Comparison of ENCODE assay signal across 21 mouse cellular contexts in genomic region chr3:87266581-87266980, GRCm38 (mm10). TPM values are rescaled to one million over a fixed set of nuclear protein-coding genes. Genes with fewer than 3 reads are reported as not detected.
DNase-seq lines count a peak whose midpoint lies in the region; ATAC-seq and TF ChIP-seq lines count a peak whose summit lies in the region.
"Had no signal": no experiment of that assay in that cellular context is flagged by ENCODE, and none has a peak within 500 bp of the region (broad histone marks: within the 10 kb centered on the region; RNA-seq: fewer than 3 reads in every experiment).

No protein-coding gene starts in this region.

- no peak for ATAC-seq in lung, postnatal 0 days
- peak; percentile 81 for ATAC-seq in granulocyte monocyte progenitor cell, adult 5-6 weeks (replicated peaks; ENCODE audit: poor library complexity, severe bottlenecking)
- peak; percentile 73 for ATAC-seq in megakaryocyte progenitor cell, adult 5-6 weeks (replicated peaks; ENCODE audit: poor library complexity)
- ATAC-seq: forebrain, embryonic 16.5 days had no signal

- H3K9ac ChIP-seq in lung, postnatal 0 days (replicated peaks; ENCODE audit: low read depth), result no peak overlapping the region
- H3K9ac ChIP-seq: embryonic facial prominence, embryonic 12.5 days; heart, embryonic 15.5 days; hindbrain, embryonic 15.5 days had no signal

- no peak for TF ChIP-seq EP300 in lung, postnatal 0 days (IDR thresholded peaks at IDR 0.05)

- H3K4me1 ChIP-seq in lung, postnatal 0 days (ENCODE audit: insufficient read depth, low read depth, low read length), result no peaks in the 10 kb centered on the region
- H3K4me1 ChIP-seq in lung, adult 2 months (ENCODE audit: control insufficient read depth, insufficient read depth, low read length), result no peaks in the 10 kb centered on the region
- H3K4me1 ChIP-seq: embryonic facial prominence, embryonic 12.5 days; hindbrain, embryonic 15.5 days had no signal

- H3K9me3 ChIP-seq in lung, postnatal 0 days (ENCODE audit: low read length), result no peaks in the 10 kb centered on the region
- H3K9me3 ChIP-seq: embryonic facial prominence, embryonic 12.5 days; heart, embryonic 15.5 days; hindbrain, embryonic 15.5 days had no signal

- H3K36me3 ChIP-seq in lung, postnatal 0 days (ENCODE audit: insufficient read depth, low read length), result no peaks in the 10 kb centered on the region
- H3K36me3 ChIP-seq: embryonic facial prominence, embryonic 12.5 days; heart, embryonic 15.5 days; hindbrain, embryonic 15.5 days had no signal

- no peak overlapping the region for H3K4me3 ChIP-seq in lung, postnatal 0 days (ENCODE audit: low read depth, low read length)
- no peak overlapping the region for H3K4me3 ChIP-seq in lung, adult 2 months (replicated peaks; ENCODE audit: extremely low read depth, low read depth, low read length)
- H3K4me3 ChIP-seq: embryonic facial prominence, embryonic 12.5 days; heart, adult 2 months; heart, embryonic 15.5 days; hindbrain, embryonic 15.5 days had no signal

- TF ChIP-seq CTCF in lung, postnatal 0 days (IDR thresholded peaks at IDR 0.05), result no peak
- no peak for TF ChIP-seq CTCF in lung, adult 2 months (IDR thresholded peaks at IDR 0.05; ENCODE audit: insufficient read depth, low read length)

- intact Hi-C loops in left cerebral cortex, postnatal 4 days (cut with DNase I), result no loop called here

- 65% methylated on average over 5 of the region's 5 CpGs for WGBS in lung, postnatal 0 days
- WGBS in lung, adult 2 months, result 50% methylated on average over 5 of the region's 5 CpGs

- no peaks in the 10 kb centered on the region for H3K27me3 ChIP-seq in lung, postnatal 0 days (replicated peaks; ENCODE audit: insufficient read depth, low read length)
- H3K27me3 ChIP-seq: embryonic facial prominence, embryonic 12.5 days; heart, embryonic 15.5 days; hindbrain, embryonic 15.5 days had no signal

- no peak overlapping the region for H3K4me2 ChIP-seq in lung, postnatal 0 days (replicated peaks; ENCODE audit: low read depth, low read length)
- H3K4me2 ChIP-seq: embryonic facial prominence, embryonic 12.5 days; heart, embryonic 11.5 days; heart, embryonic 15.5 days; hindbrain, embryonic 15.5 days had no signal

- no peak overlapping the region for H3K27ac ChIP-seq in lung, postnatal 0 days (ENCODE audit: low read length)
- H3K27ac ChIP-seq: embryonic facial prominence, embryonic 12.5 days; heart, adult 2 months; heart, embryonic 15.5 days; hindbrain, embryonic 15.5 days had no signal

- peak; percentile 11 for DNase-seq in lung, postnatal 0 days (ENCODE audit: low spot score)
- no peak for DNase-seq in lung, adult 2 months
- peak; percentile 13 for DNase-seq in CD4-positive helper T cell, adult 2 months (ENCODE audit: low read depth, low spot score)
- DNase-seq in left cerebral cortex, postnatal 4 days, result no peak
- DNase-seq in kidney, adult 11 months, result no peak
- DNase-seq: adrenal gland, adult 8-10 months; adrenal gland, postnatal 36 days; cerebellum, adult 11 months; cerebellum, adult 8-10 months; cerebellum, postnatal 14 days; gastrocnemius, postnatal 10 days; heart, adult 2 months; heart, postnatal 36 days had no signal

- TF ChIP-seq POLR2A in lung, adult 2 months (IDR thresholded peaks at IDR 0.05; ENCODE audit: borderline replicate concordance, extremely low read depth, low read depth, low read length), result no peak

RNA-seq across cellular contexts. Expression of gene Fcrls, which starts 3.0 kb away (rescaled TPM):
- 7.6 and 9.0 TPM in 2 replicates for polyA plus RNA-seq in lung, postnatal 0 days (2015; fragmentation: Nextera tagmentation; extraction: Ambion mirVana)
- polyA plus RNA-seq in lung, adult 2 months (2012; rRNA removed), result 4.3 and 5.3 TPM in 2 replicates
- not detected in 2 replicates for total RNA-seq in granulocyte monocyte progenitor cell, adult 5-6 weeks (2014; fragmentation: Nextera tagmentation)
- 1.8 TPM in 1 of 2 replicates, not detected in the other for total RNA-seq in granulocyte monocyte progenitor cell, adult 5-6 weeks (2017)
- total RNA-seq in megakaryocyte progenitor cell, adult 5-6 weeks (2015), result not detected in 2 replicates
- 0.67 TPM in 1 of 2 replicates, not detected in the other for total RNA-seq in megakaryocyte progenitor cell, adult 5-6 weeks (2017)
- 10 to 100 TPM; 13.7 to 14.4 TPM for total RNA-seq in left cerebral cortex, postnatal 4 days (2021)
- total RNA-seq: ES-E14 had no signal

Comparison
In these comparisons a context has a peak if more than half of its experiments do, and no peak if none do; other contexts are left out.
1. DNase-seq: peak in lung, postnatal 0 days (single experiment) and CD4-positive helper T cell, adult 2 months (single experiment); none in lung, adult 2 months (single experiment), left cerebral cortex, postnatal 4 days (single experiment) and kidney, adult 11 months (single experiment).
2. RNA of gene Fcrls, which starts 3.0 kb away (total RNA-seq): 13.7 to 14.4 TPM in left cerebral cortex, postnatal 4 days; 1.8 TPM in granulocyte monocyte progenitor cell, adult 5-6 weeks and 0.67 TPM in megakaryocyte progenitor cell, adult 5-6 weeks; every median in the first group is over 4 times any median in the second.